Mouse (Mus musculus) CH12.LX (cell line): ENCODE measurements around the gene Tead1. TPM values are rescaled to one million over a fixed set of nuclear protein-coding genes. Genes with fewer than 3 reads are reported as not detected.

Source experiments
- DNase-seq: peaks from one replicate; pipeline ENCODE4 v3.0.0-alpha.2; 2013; ENCODE audit errors: extremely low read depth
- H3K27ac ChIP-seq: 2 replicates; pipeline ENCODE4 v1.5.1; 2012; ENCODE audit warnings: low read depth, mild to moderate bottlenecking, control low read depth, moderate library complexity; ENCODE audit not compliant: insufficient read depth
- H3K27me3 ChIP-seq: replicated peaks from 2 replicates; pipeline ENCODE3; 2012; ENCODE audit warnings: inconsistent platforms
- H3K36me3 ChIP-seq, 2 experiments: replicated peaks in 1 of 2; 2 replicates each; pipeline versions ENCODE3 to v1.6.1; 2012; ENCODE audit warnings: inconsistent platforms in 1 of 2, low read length in 1 of 2, mild to moderate bottlenecking in 1 of 2, mixed read lengths in 1 of 2, moderate library complexity in 1 of 2; ENCODE audit not compliant: control insufficient read depth in 1 of 2, insufficient read depth in 1 of 2
- H3K4me1 ChIP-seq, 2 experiments: 2 replicates each; pipeline ENCODE4 v1.6.1; 2012; ENCODE audit warnings: inconsistent platforms in 1 of 2, moderate library complexity in 1 of 2; ENCODE audit not compliant: insufficient read depth in 2 of 2, control insufficient read depth in 1 of 2
- H3K4me2 ChIP-seq: 2 replicates; pipeline ENCODE4 v1.6.1; 2012; ENCODE audit warnings: low read depth, mild to moderate bottlenecking, control low read depth; ENCODE audit not compliant: poor library complexity, insufficient read depth, severe bottlenecking
- H3K4me3 ChIP-seq, 3 experiments: fragments of 150-350 bp in 1 of 3; sonication (generic) in 1 of 3; replicated peaks in 1 of 3; 2 replicates each; pipeline versions ENCODE3 to v1.5.1; 2011 to 2012; ENCODE audit warnings: low read depth in 2 of 3, low read length in 2 of 3, mild to moderate bottlenecking in 2 of 3, moderate library complexity in 2 of 3, control low read depth in 1 of 3, improper control_type of control experiment in 1 of 3, inconsistent platforms in 1 of 3, mixed read lengths in 1 of 3; ENCODE audit not compliant: poor library complexity in 1 of 3
- H3K79me2 ChIP-seq: replicated peaks from 2 replicates; pipeline ENCODE4 v1.6.1; 2012; ENCODE audit warnings: mild to moderate bottlenecking, moderate library complexity; ENCODE audit not compliant: control insufficient read depth, poor library complexity, insufficient read depth, severe bottlenecking; ENCODE audit errors: extremely low read depth
- H3K9ac ChIP-seq: 2 replicates; pipeline ENCODE4 v1.6.1; 2012; ENCODE audit warnings: low read depth, mild to moderate bottlenecking, control low read depth, moderate library complexity; ENCODE audit not compliant: insufficient read depth
- H3K9me3 ChIP-seq: replicated peaks from 2 replicates; pipeline ENCODE3; 2012; ENCODE audit warnings: low read length, inconsistent platforms, mixed read lengths
- CTCF ChIP-seq, 2 experiments: IDR thresholded peaks in 1 of 2; conservative IDR thresholded peaks in 1 of 2; 2 replicates each; pipeline ENCODE4 v1.5.1; 2011 to 2012; ENCODE audit warnings: low read depth in 2 of 2, low read length in 2 of 2, improper control_type of control experiment in 1 of 2, inconsistent platforms in 1 of 2, mild to moderate bottlenecking in 1 of 2, moderate library complexity in 1 of 2
- E2F4 ChIP-seq: IDR thresholded peaks from 2 replicates; pipeline ENCODE4 v1.6.1; 2011; ENCODE audit warnings: low read depth, low read length, improper control_type of control experiment; ENCODE audit not compliant: insufficient replicate concordance
- ELF1 ChIP-seq: IDR thresholded peaks from 2 replicates; pipeline ENCODE4 v1.6.1; 2014; ENCODE audit warnings: low read depth, mild to moderate bottlenecking, inconsistent platforms, low read length, improper control_type of control experiment
- EP300 ChIP-seq: IDR thresholded peaks from 2 replicates; pipeline ENCODE4 v1.6.1; 2011; ENCODE audit warnings: low read length, improper control_type of control experiment
- IRF4 ChIP-seq: IDR thresholded peaks from 2 replicates; pipeline ENCODE4 v1.6.1; 2014; ENCODE audit warnings: low read depth, mild to moderate bottlenecking, inconsistent platforms, low read length, improper control_type of control experiment
- JUND ChIP-seq: conservative IDR thresholded peaks from 2 replicates; pipeline ENCODE4 v1.6.1; 2011; ENCODE audit warnings: low read depth, low read length, improper control_type of control experiment
- KAT2A ChIP-seq: IDR thresholded peaks from 2 replicates; pipeline ENCODE4 v1.6.1; 2012; ENCODE audit warnings: low read length, improper control_type of control experiment, inconsistent platforms; ENCODE audit not compliant: insufficient replicate concordance
- MAFK ChIP-seq: IDR thresholded peaks from 2 replicates; pipeline ENCODE4 v1.6.1; 2011; ENCODE audit warnings: low read length, improper control_type of control experiment; ENCODE audit not compliant: insufficient replicate concordance
- MAX ChIP-seq: IDR thresholded peaks from 2 replicates; pipeline ENCODE4 v1.6.1; 2011; ENCODE audit warnings: low read length, improper control_type of control experiment
- MXI1 ChIP-seq: IDR thresholded peaks from 2 replicates; pipeline ENCODE4 v1.6.1; 2011; ENCODE audit warnings: mild to moderate bottlenecking, low read depth, low read length, improper control_type of control experiment
- MYC ChIP-seq: IDR thresholded peaks from 2 replicates; pipeline ENCODE4 v1.6.1; 2011; ENCODE audit warnings: low read depth, mild to moderate bottlenecking, improper control_type of control experiment, low read length
- NRF1 ChIP-seq: IDR thresholded peaks from 2 replicates; pipeline ENCODE4 v1.6.1; 2014; ENCODE audit warnings: low read depth, mild to moderate bottlenecking, inconsistent platforms, low read length, improper control_type of control experiment, moderate library complexity
- POLR2A ChIP-seq: IDR thresholded peaks from 2 replicates; pipeline ENCODE4 v1.6.1; 2011; ENCODE audit warnings: low read depth, mild to moderate bottlenecking, improper control_type of control experiment, low read length
- RAD21 ChIP-seq: IDR thresholded peaks from 2 replicates; pipeline ENCODE4 v1.6.1; 2011; ENCODE audit warnings: low read depth, mild to moderate bottlenecking, low read length, improper control_type of control experiment, moderate library complexity
- SIN3A ChIP-seq: IDR thresholded peaks from 2 replicates; pipeline ENCODE4 v1.6.1; 2012; ENCODE audit warnings: low read length, improper control_type of control experiment, inconsistent platforms
- TCF12 ChIP-seq: IDR thresholded peaks from 2 replicates; pipeline ENCODE4 v1.6.1; 2014; ENCODE audit warnings: low read depth, mild to moderate bottlenecking, inconsistent platforms, low read length, improper control_type of control experiment
- UBTF ChIP-seq: IDR thresholded peaks from 2 replicates; pipeline ENCODE4 v1.6.1; 2012; ENCODE audit warnings: low read depth, mild to moderate bottlenecking, inconsistent platforms, low read length, improper control_type of control experiment, moderate library complexity
- ZC3H11A ChIP-seq: IDR thresholded peaks from 2 replicates; pipeline ENCODE4 v1.6.1; 2012; ENCODE audit warnings: low read depth, mild to moderate bottlenecking, inconsistent platforms, low read length, improper control_type of control experiment
- ZNF384 ChIP-seq: IDR thresholded peaks from 2 replicates; pipeline ENCODE4 v1.6.1; 2012; ENCODE audit warnings: low read depth, low read length, improper control_type of control experiment, inconsistent platforms
- dilution Hi-C: fragments of 300-500 bp; cut with MboI; formaldehyde crosslinking; loops from 2 replicates; pipeline ENCODE4 v1.14.3; 2020; ENCODE audit warnings: low sequenced_read_pairs; ENCODE audit not compliant: extremely low pct_unique_long_range_greater_than_20kb, extremely low pct_ligation_motif_present
- in situ Hi-C: fragments of 300-500 bp; cut with MboI; formaldehyde crosslinking; loops from 3 replicates; pipeline ENCODE4 v1.14.3; 2019; ENCODE audit warnings: low sequenced_read_pairs, low pct_ligation_motif_present, low pct_unique_long_range_greater_than_20kb, mixed read lengths
- polyA plus RNA-seq: library from polyadenylated mRNA; unstranded; fragments of >175 nt; gene quantifications from 2 replicates; pipeline ENCODE4 v1.2.1, GENCODE M21; 2012; ENCODE audit warnings: low read depth; ENCODE audit not compliant: insufficient read length
- total RNA-seq, 2 experiments: library from RNA; depleted of rRNA; stranded (reverse); fragments of 300-350 nt in 1 of 2; fragments of >200 nt in 1 of 2; gene quantifications; 2 replicates each; pipeline ENCODE4 v1.2.3; 2012 to 2014

The Tead1 gene
- total and polyA plus RNA-seq, 3 experiments: not detected

DNA sequence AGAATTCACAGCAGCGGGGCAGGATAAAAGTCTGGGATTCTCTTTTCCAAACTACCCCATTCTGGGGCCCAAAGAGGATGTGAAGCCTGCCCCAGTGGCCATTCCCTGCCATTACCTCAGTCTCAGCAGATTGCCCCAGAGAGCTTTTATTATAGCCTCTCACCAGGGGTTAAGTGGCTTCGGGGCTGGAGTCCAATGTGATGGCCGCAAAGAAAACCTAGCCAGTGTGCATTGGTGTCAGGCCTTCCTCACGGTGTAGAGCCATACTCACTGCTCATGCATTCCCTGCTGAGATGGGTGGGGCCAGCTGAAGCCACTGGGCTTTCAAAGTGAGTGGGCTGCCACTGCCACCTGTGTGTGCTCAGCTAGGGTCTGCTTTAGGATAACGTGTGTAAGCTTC is 175.4 kb downstream of the Tead1 start:
- peaks cover 0 to 2% of the 10 kb centered on the region in 2 experiments; a peak in 1 of 4 replicates for H3K4me1 ChIP-seq
- no peaks in the 10 kb centered on the region for H3K79me2 ChIP-seq
- H3K27ac ChIP-seq: no peak overlapping the region
- no peak overlapping the region for H3K9ac ChIP-seq
- TF ChIP-seq CTCF (conservative IDR thresholded peaks at IDR 0.05 in 1 of 2, IDR thresholded peaks at IDR 0.05 in 1 of 2; ENCODE audit: low read depth in 2 of 2, low read length in 2 of 2): 0 out of 4 replicates have a peak, but pooled peaks of 1 of the 2 experiments have one; percentile 18
- no peak for TF ChIP-seq KAT2A
- H3K9me3 ChIP-seq: no peaks in the 10 kb centered on the region
- dilution Hi-C loops: no loop called here
- H3K4me3 ChIP-seq: no peak overlapping the region
- no peak for DNase-seq
- in situ Hi-C loops: no loop called here
- H3K27me3 ChIP-seq: peaks cover 7% of the 10 kb centered on the region
- no peak overlapping the region for H3K4me2 ChIP-seq
- no peaks in the 10 kb centered on the region for H3K36me3 ChIP-seq

DNA sequence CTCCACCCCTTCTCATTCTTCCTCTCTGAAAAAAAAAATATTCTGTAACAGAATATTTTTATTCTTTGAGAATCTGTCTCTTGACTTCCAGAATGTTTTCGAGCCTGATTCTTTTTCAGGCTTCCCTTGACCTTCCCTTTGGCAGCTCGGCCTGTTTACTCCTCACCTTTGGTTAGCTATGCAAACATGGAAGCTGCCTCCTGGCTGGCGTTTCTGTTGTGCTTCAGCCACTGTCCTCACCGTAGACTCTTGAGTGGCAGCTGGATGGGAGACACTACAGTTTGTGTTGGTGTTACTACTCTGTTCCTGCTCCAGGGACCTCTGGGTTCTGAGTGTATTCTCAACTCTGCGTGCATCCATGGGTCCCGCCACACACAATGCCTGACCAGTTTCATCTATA is 176.3 kb downstream of the Tead1 start:
- H3K4me2 ChIP-seq: no peak overlapping the region
- in situ Hi-C loops: no loop called here
- no peak overlapping the region for H3K27ac ChIP-seq
- H3K4me1 ChIP-seq: peaks cover 0 to 10% of the 10 kb centered on the region in 2 experiments; a peak in 2 of 4 replicates
- no peak overlapping the region for H3K4me3 ChIP-seq
- H3K9me3 ChIP-seq: no peaks in the 10 kb centered on the region
- H3K36me3 ChIP-seq: no peaks in the 10 kb centered on the region
- dilution Hi-C loops: no loop called here
- no peak for DNase-seq
- peaks cover 7% of the 10 kb centered on the region for H3K27me3 ChIP-seq
- no peak overlapping the region for H3K9ac ChIP-seq
- H3K79me2 ChIP-seq: no peaks in the 10 kb centered on the region
- no peak for TF ChIP-seq ZNF384
- no peak for TF ChIP-seq IRF4
- no peak for TF ChIP-seq ELF1
- no peak for TF ChIP-seq SIN3A
- TF ChIP-seq ZC3H11A: no peak
- TF ChIP-seq NRF1: no peak
- TF ChIP-seq UBTF: no peak
- no peak for TF ChIP-seq MXI1
- TF ChIP-seq TCF12: no peak
- TF ChIP-seq POLR2A: no peak
- no peak for TF ChIP-seq MAX

DNA sequence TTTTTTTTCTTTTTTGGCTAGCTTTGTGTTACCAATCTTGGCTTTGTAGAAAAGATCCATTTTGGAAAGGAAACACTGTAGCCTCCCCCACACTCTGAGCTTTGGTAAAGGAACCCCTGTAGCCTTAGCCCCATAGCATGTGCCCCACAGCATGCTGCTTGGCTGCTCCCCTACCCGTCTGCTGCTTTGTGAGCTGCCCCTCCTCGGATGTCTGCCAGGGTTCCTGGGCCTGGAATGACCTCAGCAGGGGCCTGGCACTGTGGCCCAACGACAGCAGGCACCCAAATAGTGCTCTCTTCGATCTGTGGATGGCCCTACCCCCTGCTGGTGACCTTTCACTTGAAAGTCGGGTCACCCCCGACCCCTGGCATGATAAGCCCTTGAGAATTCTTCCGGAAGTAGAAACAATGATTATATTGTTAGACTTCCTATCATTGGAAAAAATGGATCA is 177.0 kb downstream of the Tead1 start:
- no peak overlapping the region for H3K9ac ChIP-seq
- no peak overlapping the region for H3K27ac ChIP-seq
- H3K9me3 ChIP-seq: no peaks in the 10 kb centered on the region
- no peak for DNase-seq
- peaks cover 7% of the 10 kb centered on the region for H3K27me3 ChIP-seq
- H3K4me3 ChIP-seq: no peak overlapping the region
- in situ Hi-C loops (no loop called here), dilution Hi-C loops (no loop called here)
- H3K4me2 ChIP-seq: no peak overlapping the region
- H3K36me3 ChIP-seq: no peaks in the 10 kb centered on the region
- peaks cover 0 to 10% of the 10 kb centered on the region in 2 experiments; a peak in 2 of 4 replicates for H3K4me1 ChIP-seq
- H3K79me2 ChIP-seq: no peaks in the 10 kb centered on the region
- TF ChIP-seq EP300 (no peak), MAFK (no peak), SIN3A (no peak), ZNF384 (no peak), E2F4 (no peak), MAX (no peak), JUND (no peak), MXI1 (no peak), MYC (no peak), RAD21 (no peak), CTCF (conservative IDR thresholded peaks at IDR 0.05 in 1 of 2, IDR thresholded peaks at IDR 0.05 in 1 of 2; ENCODE audit: low read depth in 2 of 2, low read length in 2 of 2) (no peak), UBTF (no peak), POLR2A (no peak), KAT2A (no peak), ELF1 (no peak), TCF12 (no peak)
- TF ChIP-seq, all 38 proteins: peak for 0
